Mouse (Mus musculus) neural tube, embryonic 13.5 days (tissue): ENCODE data around the gene Kidins220. TPM values are rescaled to one million over a fixed set of nuclear protein-coding genes. Genes with fewer than 3 reads are reported as not detected.

ENCODE experiments used
- ATAC-seq: fragments of 200-750 bp; cut with Nextera tagmentation; 2 replicates; pipeline ENCODE4 v1.8.0; 2017; ENCODE audit warnings: low read depth, mild to moderate bottlenecking, moderate TSS enrichment, moderate library complexity
- H3K27ac ChIP-seq: fragments of 300-500 bp; sonication (generic); replicated peaks from 2 replicates; pipeline ENCODE4 v1.5.1; 2015; ENCODE audit warnings: moderate library complexity, mild to moderate bottlenecking, inconsistent platforms
- H3K27me3 ChIP-seq: fragments of 300-500 bp; sonication (generic); 2 replicates; pipeline ENCODE4 v1.6.1; 2015; ENCODE audit warnings: mild to moderate bottlenecking, inconsistent platforms
- H3K36me3 ChIP-seq: fragments of 300-500 bp; sonication (generic); 2 replicates; pipeline ENCODE4 v1.6.1; 2015; ENCODE audit warnings: mild to moderate bottlenecking, inconsistent platforms
- H3K4me1 ChIP-seq: fragments of 300-500 bp; sonication (generic); replicated peaks from 2 replicates; pipeline ENCODE4 v1.6.1; 2015; ENCODE audit warnings: inconsistent platforms
- H3K4me2 ChIP-seq: fragments of 300-500 bp; sonication (generic); 2 replicates; pipeline ENCODE4 v1.6.1; 2015; ENCODE audit warnings: inconsistent platforms, mild to moderate bottlenecking, moderate library complexity
- H3K4me3 ChIP-seq: fragments of 300-500 bp; sonication (generic); 2 replicates; pipeline ENCODE4 v1.5.1; 2015; ENCODE audit warnings: mild to moderate bottlenecking, inconsistent platforms
- H3K9ac ChIP-seq: fragments of 300-500 bp; sonication (generic); 2 replicates; pipeline ENCODE4 v1.6.1; 2015; ENCODE audit warnings: moderate library complexity, mild to moderate bottlenecking, inconsistent platforms
- H3K9me3 ChIP-seq: fragments of 300-500 bp; sonication (generic); 2 replicates; pipeline ENCODE4 v1.6.1; 2016; ENCODE audit warnings: inconsistent platforms
- WGBS: fragments of 180-500 bp; shearing (Covaris S2); methylation state at CpG from one replicate; pipeline ENCODE4 v1.1.7; 2015; 5-methylcytosine and 5-hydroxymethylcytosine counted together
- polyA plus RNA-seq: library from polyadenylated mRNA; unstranded; fragments of >200 nt; fragmentation: Nextera tagmentation; extraction: Ambion mirVana; gene quantifications from 2 replicates; pipeline ENCODE4 v1.2.1, GENCODE M21; 2015

Kidins220 gene
- polyA plus RNA-seq, 1 experiment from 2014 or later: 108 TPM

DNA sequence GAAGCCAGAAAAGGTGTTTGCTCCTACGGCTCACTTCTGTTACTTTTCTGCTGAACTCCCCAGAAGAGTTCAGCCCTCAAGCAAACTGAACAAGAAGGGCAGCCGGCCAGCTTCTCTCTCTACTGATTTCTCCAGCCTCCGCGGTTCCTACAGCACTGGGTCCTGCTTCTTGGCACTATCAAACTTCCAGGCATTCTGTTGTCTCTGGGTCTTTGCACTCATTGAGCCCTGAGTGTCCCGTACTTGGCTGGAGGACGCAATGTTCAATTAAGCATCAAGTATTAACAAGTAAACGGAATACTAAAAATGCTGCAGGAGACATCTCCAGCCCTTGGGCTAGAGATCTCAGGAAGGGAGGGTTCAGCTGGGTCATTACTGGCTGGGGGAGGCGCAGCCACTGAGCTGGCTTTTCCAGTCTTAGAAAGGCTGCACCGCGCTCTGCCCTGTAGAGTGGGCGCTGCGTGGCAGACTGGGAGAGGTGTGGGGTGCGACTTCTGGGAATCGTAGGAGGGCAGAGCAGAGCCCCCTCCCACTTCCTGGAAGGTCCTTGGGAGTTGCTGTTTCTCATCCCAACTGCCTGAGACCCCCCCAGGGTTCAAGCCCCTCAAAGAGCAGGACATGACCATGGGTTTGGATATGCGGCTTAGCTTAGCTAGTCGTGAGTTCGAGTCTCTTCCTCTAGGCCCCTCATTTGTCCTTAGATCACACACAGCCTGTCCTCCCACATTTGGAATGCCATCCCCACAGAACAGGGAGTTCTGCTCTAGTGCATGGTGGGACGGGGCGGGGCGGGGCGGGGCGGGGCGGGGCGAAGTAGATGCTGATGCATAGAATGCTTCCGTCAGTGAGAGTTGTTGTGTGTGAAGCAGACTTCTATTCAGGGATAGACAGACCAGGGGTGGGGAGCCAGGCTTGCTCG is 108.8 kb downstream of the Kidins220 start:
- Histone ChIP-seq H3K9ac (no peak overlapping the region), H3K27ac (no peak overlapping the region), H3K36me3 (no peaks in the 10 kb centered on the region), H3K4me3 (no peak overlapping the region), H3K4me1 (no peaks in the 10 kb centered on the region), H3K27me3 (no peaks in the 10 kb centered on the region), H3K4me2 (peak overlapping the region; percentile 15; the same call in 1 of the 2 replicates), H3K9me3 (no peaks in the 10 kb centered on the region)
- WGBS: 41% methylated on average over 26 of the region's 26 CpGs
- no peak for ATAC-seq

DNA sequence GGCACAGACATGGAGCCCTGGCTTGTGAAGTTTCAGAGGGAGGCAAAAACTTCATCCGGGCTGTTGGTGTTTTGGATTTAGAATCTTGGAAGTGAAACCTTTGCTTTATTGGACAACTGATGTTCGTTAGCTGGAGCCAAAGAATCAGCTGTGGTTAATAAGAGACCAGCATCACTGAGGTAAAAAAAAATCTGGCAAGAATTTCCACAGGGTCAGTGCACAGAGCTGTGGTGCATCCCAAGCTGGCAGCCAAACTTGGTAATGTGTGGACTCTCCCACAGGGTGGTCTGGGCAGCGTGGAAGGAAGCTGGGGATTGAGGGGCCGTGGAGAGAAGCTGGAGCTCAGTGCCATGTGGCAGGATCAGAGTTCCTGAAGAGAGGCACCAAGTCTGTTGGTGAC is 112.2 kb downstream of the Kidins220 start:
- H3K9ac ChIP-seq: no peak overlapping the region
- no peak overlapping the region for H3K4me3 ChIP-seq
- ATAC-seq: no peak
- H3K4me2 ChIP-seq: no peak overlapping the region
- H3K27me3 ChIP-seq: no peaks in the 10 kb centered on the region
- no peaks in the 10 kb centered on the region for H3K36me3 ChIP-seq
- 75% methylated on average over 4 of the region's 4 CpGs for WGBS
- no peak overlapping the region for H3K27ac ChIP-seq
- H3K9me3 ChIP-seq: no peaks in the 10 kb centered on the region
- peaks cover under 1% of the 10 kb centered on the region; the same call in 1 of the 2 replicates for H3K4me1 ChIP-seq

DNA sequence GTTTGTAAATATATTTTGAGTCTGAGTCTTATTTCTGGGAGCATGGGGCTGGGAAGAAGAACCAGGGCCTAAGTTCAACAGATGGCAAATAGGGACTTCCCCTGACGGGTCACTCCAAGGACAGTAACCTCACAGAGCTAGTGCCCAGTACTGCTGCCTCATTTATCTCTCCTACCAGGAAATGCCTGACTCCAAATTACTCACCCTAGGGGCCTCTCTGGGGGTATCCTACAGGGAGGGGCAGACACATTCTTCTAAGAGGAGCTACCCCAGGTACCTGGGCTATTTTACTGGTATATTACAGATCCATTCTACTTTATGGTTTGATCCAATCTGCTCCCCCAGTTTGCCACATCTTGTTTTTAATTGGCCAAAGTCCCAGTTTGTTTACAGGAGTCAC is 114.7 kb downstream of the Kidins220 start:
- Histone ChIP-seq H3K9ac (no peak overlapping the region), H3K4me2 (no peak overlapping the region), H3K27ac (no peak overlapping the region), H3K27me3 (no peaks in the 10 kb centered on the region), H3K9me3 (no peaks in the 10 kb centered on the region), H3K36me3 (no peaks in the 10 kb centered on the region), H3K4me3 (no peak overlapping the region), H3K4me1 (peaks cover 22% of the 10 kb centered on the region)
- ATAC-seq: no peak
- WGBS: 50% methylated on average over 1 of the region's 1 CpGs

DNA sequence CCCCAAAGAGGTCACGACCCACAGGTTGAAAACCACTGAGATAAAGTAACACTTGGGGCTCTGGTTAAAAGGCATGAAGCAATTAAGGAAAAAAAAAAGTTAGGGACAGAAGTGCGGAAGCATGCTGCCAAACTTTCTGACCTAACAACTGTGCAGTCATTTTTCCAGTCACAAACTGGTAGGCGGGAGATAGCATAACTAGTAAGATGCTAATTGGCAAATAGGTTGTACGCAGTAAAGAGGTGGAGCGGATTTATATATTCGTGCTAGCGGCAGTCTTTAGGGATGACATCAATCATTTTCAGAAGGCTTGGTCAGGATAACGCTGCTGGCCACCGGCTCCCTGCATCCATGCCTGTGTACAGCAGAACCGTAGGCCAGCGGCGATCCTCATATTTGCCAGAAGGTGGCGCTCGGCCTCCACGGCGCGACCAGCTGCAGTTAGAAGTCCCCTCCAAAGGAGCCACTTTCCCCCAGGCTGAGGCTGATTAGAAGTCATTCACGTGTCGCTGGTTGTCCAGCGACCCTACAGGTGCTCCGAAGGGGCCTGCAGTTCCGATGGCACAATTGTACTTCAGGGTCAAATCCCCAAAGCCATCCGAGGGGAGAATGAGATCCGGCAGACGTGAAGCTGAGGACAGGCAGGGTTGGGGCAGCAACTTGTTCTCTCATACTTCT is 117.4 kb downstream of the Kidins220 start:
- peak overlapping the region; percentile 60 for H3K9ac ChIP-seq
- peak overlapping the region; percentile 97 for H3K4me2 ChIP-seq
- H3K4me1 ChIP-seq: peaks cover 39% of the 10 kb centered on the region
- no peak overlapping the region for H3K27ac ChIP-seq
- peak overlapping the region; percentile 31 for H3K4me3 ChIP-seq
- H3K27me3 ChIP-seq: no peaks in the 10 kb centered on the region
- H3K9me3 ChIP-seq: no peaks in the 10 kb centered on the region
- H3K36me3 ChIP-seq: no peaks in the 10 kb centered on the region
- 8% methylated on average over 25 of the region's 25 CpGs for WGBS
- peak; percentile 38; the same call in 1 of the 2 replicates for ATAC-seq

DNA sequence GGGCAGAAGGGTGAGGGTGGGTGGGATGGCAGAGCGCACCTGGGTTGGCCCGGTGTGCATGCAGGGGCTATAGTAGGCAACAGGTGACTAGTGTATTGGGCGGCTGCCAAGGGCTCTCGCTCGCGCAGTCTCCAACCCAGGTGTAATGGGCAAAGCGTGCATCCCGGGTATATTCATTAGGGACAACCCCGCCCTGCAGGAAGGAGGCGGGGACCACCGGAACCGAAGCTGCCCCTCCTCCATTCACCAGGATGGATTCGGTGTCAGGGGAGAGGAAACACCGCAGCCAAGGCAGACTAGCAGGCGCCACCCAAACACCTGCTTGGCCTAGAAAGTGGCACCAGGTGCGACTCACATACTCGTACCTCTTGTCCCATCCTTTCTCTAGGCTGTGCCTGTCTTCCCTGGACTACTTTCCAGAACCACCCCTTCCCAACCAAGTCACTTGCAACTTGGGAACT is 118.1 kb downstream of the Kidins220 start:
- ATAC-seq: no peak; the same call in 1 of the 2 replicates
- H3K27me3 ChIP-seq: no peaks in the 10 kb centered on the region

DNA sequence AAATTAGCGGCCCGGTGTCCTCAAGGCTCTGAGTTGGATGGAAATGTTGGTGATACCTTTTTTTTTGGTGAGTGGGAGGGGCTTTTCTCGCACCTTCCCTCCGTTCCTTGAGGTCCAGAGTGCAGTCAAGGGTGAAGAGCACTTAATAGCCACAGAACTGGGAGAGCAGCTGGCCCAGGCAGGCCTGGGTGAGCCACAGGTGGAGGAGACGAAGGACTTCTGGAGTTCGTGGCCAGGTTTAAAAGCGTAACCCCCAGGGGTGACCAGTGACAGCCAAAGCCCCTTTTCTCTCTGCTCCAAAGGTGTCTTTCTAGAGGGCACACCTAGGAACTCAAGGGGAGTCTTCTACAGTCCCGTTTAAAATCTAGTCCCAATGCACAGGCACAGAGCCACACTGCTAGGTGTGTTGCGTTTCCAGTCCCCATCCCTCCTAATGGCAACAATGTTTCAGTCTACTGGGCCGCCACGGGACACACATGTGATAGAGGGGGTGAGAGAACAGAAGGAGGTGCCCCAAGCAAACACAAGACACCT is 118.6 kb downstream of the Kidins220 start:
- H3K4me1 ChIP-seq: peaks cover 50% of the 10 kb centered on the region
- H3K9me3 ChIP-seq: no peaks in the 10 kb centered on the region
- no peak for ATAC-seq
- H3K27me3 ChIP-seq: no peaks in the 10 kb centered on the region
- 12% methylated on average over 11 of the region's 11 CpGs for WGBS
- no peaks in the 10 kb centered on the region for H3K36me3 ChIP-seq
- peak overlapping the region; percentile 97 for H3K4me2 ChIP-seq
- no peak overlapping the region for H3K27ac ChIP-seq
- peak overlapping the region; percentile 31 for H3K4me3 ChIP-seq
- H3K9ac ChIP-seq: peak overlapping the region; percentile 60

More for the DNA sequence above, 118.1 kb downstream of the Kidins220 start:
- Histone ChIP-seq H3K4me2 (peak overlapping the region; percentile 97), H3K9me3 (no peaks in the 10 kb centered on the region), H3K9ac (peak overlapping the region; percentile 60), H3K4me3 (peak overlapping the region; percentile 31), H3K36me3 (no peaks in the 10 kb centered on the region), H3K4me1 (peaks cover 45% of the 10 kb centered on the region), H3K27ac (no peak overlapping the region)
- WGBS: 5% methylated on average over 17 of the region's 17 CpGs

DNA sequence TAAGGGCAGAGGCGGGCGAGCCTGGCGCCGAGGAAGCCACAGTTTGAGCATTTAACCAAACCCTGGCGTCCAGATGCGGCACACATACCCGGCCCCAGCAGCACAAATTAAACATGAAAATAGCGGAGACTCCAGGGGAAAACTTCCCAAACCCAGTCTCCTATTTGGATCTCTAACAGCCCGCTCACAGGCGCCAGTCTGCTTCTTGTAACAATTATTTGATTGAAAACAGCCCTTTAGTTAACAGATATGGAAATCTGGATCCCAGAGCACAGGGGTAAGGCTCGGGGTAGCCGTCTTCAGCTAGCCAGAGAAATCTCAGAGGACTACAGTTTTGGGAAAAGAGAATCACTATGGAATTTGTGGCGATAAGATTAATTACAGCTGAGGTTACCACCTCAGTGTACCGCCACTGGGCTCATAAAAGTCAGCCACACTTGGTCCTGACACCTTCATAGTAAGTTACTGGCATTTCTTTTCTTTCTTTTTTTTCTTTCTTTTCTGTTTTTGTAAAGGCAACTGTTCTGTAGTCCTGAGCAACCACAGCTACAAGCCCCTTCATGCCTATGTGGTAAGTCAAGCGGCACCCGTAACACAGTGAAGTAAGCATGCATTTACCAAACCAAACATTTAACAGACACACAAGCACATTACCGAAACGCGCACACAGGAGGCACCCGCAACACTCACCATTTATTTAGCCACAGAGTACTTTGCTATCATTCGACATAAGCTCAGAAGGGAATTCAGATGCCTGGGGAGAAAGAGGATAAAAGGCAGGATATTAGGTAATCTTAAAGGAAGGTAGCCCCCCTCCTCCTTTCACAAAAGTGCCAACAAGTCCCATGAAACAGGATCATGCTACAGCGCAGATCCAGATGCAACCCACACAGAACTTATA is 120.1 kb downstream of the Kidins220 start:
- WGBS: under 1% methylated on average over 22 of the region's 22 CpGs
- Histone ChIP-seq H3K27me3 (no peaks in the 10 kb centered on the region), H3K4me1 (peaks cover 64% of the 10 kb centered on the region), H3K9me3 (no peaks in the 10 kb centered on the region), H3K4me2 (peak overlapping the region; percentile 97), H3K27ac (peak overlapping the region; percentile 76), H3K9ac (peak overlapping the region; percentile 80), H3K4me3 (peak overlapping the region; percentile 63), H3K36me3 (no peaks in the 10 kb centered on the region)
- no peak for ATAC-seq

DNA sequence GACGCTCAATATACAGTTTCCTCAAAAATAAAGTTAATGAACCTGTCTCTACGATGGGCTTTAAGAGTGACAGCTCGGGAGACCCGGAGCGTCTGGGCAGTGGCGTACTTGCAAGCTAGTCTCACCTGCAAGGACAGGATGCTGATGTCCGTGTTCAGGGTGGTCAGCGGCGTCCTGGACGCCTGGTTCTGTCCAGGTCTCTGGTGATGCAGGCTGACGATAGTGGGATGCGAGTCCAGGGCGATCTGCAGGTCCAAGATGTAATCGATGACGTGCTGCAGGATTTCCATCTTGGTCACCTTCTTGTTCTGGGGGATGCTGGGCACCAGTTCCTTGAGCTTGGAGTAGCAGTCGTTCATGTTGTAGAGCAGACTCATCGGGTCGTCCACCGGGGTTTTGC is 120.8 kb downstream of the Kidins220 start:
- under 1% methylated on average over 19 of the region's 19 CpGs for WGBS

DNA sequence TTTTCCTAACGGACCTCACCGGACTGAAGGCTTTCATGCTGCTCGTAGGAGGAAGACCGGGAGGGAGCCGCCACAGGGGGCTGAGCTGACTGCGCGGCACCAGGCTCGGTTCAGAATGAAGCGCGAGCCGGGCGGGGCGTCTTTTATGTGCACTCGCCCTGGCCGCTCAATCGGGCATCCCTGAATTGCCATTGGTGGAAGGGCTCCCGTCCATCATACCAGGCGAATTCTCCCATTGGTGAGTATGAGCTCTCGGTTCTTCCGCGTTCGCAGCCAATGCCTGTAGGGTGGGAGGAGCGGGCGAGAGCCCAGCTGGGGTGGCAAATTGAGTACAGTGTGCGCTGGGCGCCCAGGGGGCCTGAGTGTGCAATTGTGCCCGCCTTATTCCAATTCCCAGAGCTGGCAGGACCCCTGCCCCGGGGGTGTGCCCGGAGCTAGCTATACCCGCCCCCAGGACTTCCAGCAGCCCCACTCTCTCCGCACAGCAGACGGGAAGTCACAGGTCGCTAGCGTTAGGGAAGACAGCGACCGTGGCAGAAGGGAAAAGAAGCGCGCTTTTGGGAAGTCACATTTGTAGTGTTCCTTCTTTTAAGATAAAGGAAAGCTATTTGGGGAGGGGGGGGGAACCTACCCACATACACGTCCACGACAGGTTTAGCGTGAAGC is 121.4 kb downstream of the Kidins220 start:
- H3K4me1 ChIP-seq: peaks cover 75% of the 10 kb centered on the region
- WGBS: under 1% methylated on average over 41 of the region's 41 CpGs
- H3K27me3 ChIP-seq: no peaks in the 10 kb centered on the region
- peak overlapping the region; percentile 63 for H3K4me3 ChIP-seq
- peak; percentile 88 for ATAC-seq
- H3K9ac ChIP-seq: peak overlapping the region; percentile 80
- H3K9me3 ChIP-seq: no peaks in the 10 kb centered on the region
- H3K27ac ChIP-seq: peak overlapping the region; percentile 96
- peak overlapping the region; percentile 97 for H3K4me2 ChIP-seq
- no peaks in the 10 kb centered on the region for H3K36me3 ChIP-seq

More for the DNA sequence above, 120.8 kb downstream of the Kidins220 start:
- Histone ChIP-seq H3K27me3 (no peaks in the 10 kb centered on the region), H3K4me3 (peak overlapping the region; percentile 63), H3K4me1 (peaks cover 69% of the 10 kb centered on the region), H3K9ac (peak overlapping the region; percentile 80), H3K9me3 (no peaks in the 10 kb centered on the region), H3K36me3 (no peaks in the 10 kb centered on the region), H3K27ac (peak overlapping the region; percentile 76), H3K4me2 (peak overlapping the region; percentile 97)
- ATAC-seq: no peak

DNA sequence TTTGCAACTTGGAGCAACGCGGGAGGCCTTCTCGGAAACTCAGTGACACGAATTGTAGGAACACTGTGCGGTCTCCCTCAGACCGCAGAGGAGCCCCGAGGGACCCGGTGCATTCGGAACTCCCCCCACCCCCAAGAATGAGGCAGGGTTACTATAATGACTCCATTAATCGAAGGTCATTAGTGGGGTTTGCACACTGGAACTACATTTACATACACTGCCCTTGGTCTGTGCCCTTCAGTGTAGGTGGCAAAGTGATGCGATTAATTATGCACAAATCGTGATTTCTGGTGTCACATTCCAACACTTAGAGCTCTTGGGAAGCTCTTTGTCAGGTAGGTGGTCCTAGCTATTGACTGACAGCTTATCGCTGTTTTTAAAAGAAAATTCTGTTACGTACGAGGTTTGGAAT is 121.9 kb downstream of the Kidins220 start:
- peak overlapping the region; percentile 80 for H3K9ac ChIP-seq
- H3K4me2 ChIP-seq: peak overlapping the region; percentile 97
- 1% methylated on average over 15 of the region's 15 CpGs for whole genome bisulfite sequencing
- H3K27ac ChIP-seq: peak overlapping the region; percentile 96
- peaks cover 80% of the 10 kb centered on the region for H3K4me1 ChIP-seq
- H3K9me3 ChIP-seq: no peaks in the 10 kb centered on the region
- no peaks in the 10 kb centered on the region for H3K36me3 ChIP-seq
- H3K4me3 ChIP-seq: peak overlapping the region; percentile 63
- H3K27me3 ChIP-seq: no peaks in the 10 kb centered on the region
- no peak for ATAC-seq

DNA sequence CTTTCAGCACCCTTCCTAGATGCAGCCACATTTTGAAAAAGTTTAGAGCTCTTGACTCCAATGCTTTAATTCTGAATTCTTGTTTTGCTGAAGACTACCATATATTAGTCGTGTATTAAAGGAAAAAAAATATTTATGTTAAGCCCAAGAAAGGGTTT is 122.2 kb downstream of the Kidins220 start, which contains the start of gene Id2:
TSS of gene Id2 (minus strand) at position 89 of the 158 bp plus-strand sequence.
- Histone ChIP-seq H3K4me2 (peak within 1 kb of the TSS; percentile 97), H3K9me3 (no peaks in the 10 kb centered on the region), H3K4me1 (peaks cover 79% of the 10 kb centered on the region), H3K27ac (peak within 1 kb of the TSS; percentile 96), H3K9ac (peak within 1 kb of the TSS; percentile 80), H3K36me3 (no peaks in the 10 kb centered on the region), H3K27me3 (no peaks in the 10 kb centered on the region), H3K4me3 (peak within 1 kb of the TSS; percentile 63)
- ATAC-seq: no peak
- WGBS: 3% methylated on average over 1 of the region's 1 CpGs
